Mouse (Mus musculus) cerebellum, adult 2 months (tissue): ENCODE measurements around the gene Tcte1.

Experiments
- CTCF ChIP-seq: fragments of 200-500 bp; IDR thresholded peaks from 2 replicates; pipeline ENCODE4 v1.5.1; 2011; ENCODE audit warnings: low read depth, mild to moderate bottlenecking, control low read depth, low read length, moderate library complexity, borderline replicate concordance; ENCODE audit not compliant: insufficient read depth
- POLR2A ChIP-seq: fragments of 200-500 bp; IDR thresholded peaks from 2 replicates; pipeline ENCODE4 v1.6.1; 2011; ENCODE audit warnings: low read length, control low read depth, borderline replicate concordance; ENCODE audit not compliant: insufficient read depth

DNA sequence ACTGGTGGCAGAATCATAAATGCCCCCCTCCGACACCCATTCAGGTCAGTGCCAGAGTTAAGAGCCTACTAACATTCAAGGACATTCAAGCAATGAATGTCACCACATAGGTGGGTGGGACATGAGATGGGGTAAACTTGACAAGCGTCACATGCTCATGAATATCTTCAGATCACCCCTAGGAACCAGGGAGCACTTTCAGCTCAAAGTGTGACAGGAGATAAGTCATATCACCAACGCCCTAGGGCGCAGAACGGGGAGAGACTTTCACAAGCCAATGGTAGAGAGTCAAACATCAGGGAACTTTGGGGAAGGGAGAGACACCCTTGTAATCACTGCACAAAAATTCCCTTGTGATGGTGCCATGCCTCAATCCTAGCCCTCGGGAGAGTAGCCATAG, 59.0 kb downstream of the Tcte1 start:
- TF ChIP-seq CTCF = no peak
- TF ChIP-seq POLR2A = no peak
